Mouse (Mus musculus) E14TG2a.4 (cell line): Measurements from ENCODE around the gene AI854703.

Experiments
- CTCF ChIP-seq: conservative IDR thresholded peaks from 2 replicates; pipeline ENCODE4 v1.5.1; 2014; ENCODE audit warnings: low read length
- NANOG ChIP-seq: IDR thresholded peaks from 2 replicates; pipeline ENCODE4 v1.6.1; 2014; ENCODE audit warnings: borderline replicate concordance, low read length, mixed read lengths
- POU5F1 ChIP-seq: IDR thresholded peaks from 2 replicates; pipeline ENCODE4 v1.6.1; 2014; ENCODE audit warnings: low read length, borderline replicate concordance

DNA sequence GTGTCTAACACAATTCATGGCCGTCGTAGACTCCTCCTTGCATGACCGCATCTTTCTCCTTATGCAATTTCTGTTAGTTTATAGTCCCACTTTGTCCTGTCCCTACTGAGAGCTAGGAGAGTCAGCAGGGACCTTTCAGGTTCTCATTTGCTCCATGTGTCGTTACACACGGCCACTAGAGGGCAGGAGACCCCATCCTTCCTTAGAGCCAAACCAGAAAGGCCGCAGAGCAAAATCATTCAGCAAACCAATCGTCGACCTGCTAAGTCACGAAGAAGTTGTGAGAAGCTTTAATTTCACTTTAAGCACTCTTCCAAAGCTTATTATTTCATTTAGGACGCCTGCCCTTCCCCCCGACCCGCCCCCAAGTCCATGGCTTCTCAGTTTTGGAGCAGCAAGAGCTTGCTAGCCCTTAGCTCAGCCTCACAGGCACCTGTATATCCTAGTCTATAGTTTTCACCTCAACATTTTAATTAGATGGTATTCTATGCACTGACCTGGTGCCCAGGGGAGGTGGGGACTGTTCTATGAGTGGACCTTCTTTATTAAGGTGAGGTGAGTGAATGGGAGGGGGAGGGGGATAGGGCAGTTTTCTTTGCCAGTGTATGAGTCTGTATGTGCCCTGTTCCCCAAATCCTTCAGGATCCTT is 19.2 kb downstream of the AI854703 start:
- TF ChIP-seq CTCF (peak; percentile 69), NANOG (no peak), POU5F1 (no peak)
